Mouse (Mus musculus): ENCODE measurements around the gene Prim1. TPM values are rescaled to one million over a fixed set of nuclear protein-coding genes. Genes with fewer than 3 reads are reported as not detected.
"Not testable (repeated sequence)": the region's sequence is repeated elsewhere in the genome, so short reads cannot be mapped to it uniquely, and the experiment has no call there.

Prim1 gene
- total RNA-seq, 2 experiments from 2014 or later: 116 to 117 TPM

GRCm38 (mm10) chr10:128070432-128070831, 55.5 kb downstream of the Prim1 start:
- not testable (repeated sequence) for ATAC-seq (replicated peaks; ENCODE audit: poor library complexity)

- not testable (repeated sequence) for ATAC-seq (replicated peaks; ENCODE audit: poor library complexity)
Measured at GRCm38 (mm10) chr10:128078269-128078668, 63.3 kb downstream of the Prim1 start.

Other genes starting within 250 kb of the Prim1 start
- not detected in 2 replicates for gene Rdh9, start 238.8 kb upstream of the Prim1 start, total RNA-seq (2015)
- gene Rdh9, start 238.8 kb upstream of the Prim1 start, total RNA-seq (2017): not detected in 2 replicates
- gene Rdh16, start 214.0 kb upstream of the Prim1 start, total RNA-seq (2015): not detected in 2 replicates
- gene Rdh16, start 214.0 kb upstream of the Prim1 start, total RNA-seq (2017): not detected in 2 replicates
- gene Rdh19, start 165.2 kb upstream of the Prim1 start, total RNA-seq (2015): not detected in 2 replicates
- not detected in 2 replicates for gene Rdh19, start 165.2 kb upstream of the Prim1 start, total RNA-seq (2017)
- gene Rdh16f2, start 148.7 kb upstream of the Prim1 start, total RNA-seq (2015): not detected in 2 replicates
- not detected in 2 replicates for gene Rdh16f2, start 148.7 kb upstream of the Prim1 start, total RNA-seq (2017)
- not detected in 2 replicates for gene Rdh7, start 126.4 kb upstream of the Prim1 start, total RNA-seq (2015)
- not detected in 2 replicates for gene Rdh7, start 126.4 kb upstream of the Prim1 start, total RNA-seq (2017)
- not detected in 2 replicates for gene Sdr9c7, start 116.7 kb upstream of the Prim1 start, total RNA-seq (2015)
- not detected in 2 replicates for gene Sdr9c7, start 116.7 kb upstream of the Prim1 start, total RNA-seq (2017)
- gene Hsd17b6, start 7.6 kb upstream of the Prim1 start, total RNA-seq (2015): not detected in 2 replicates
- gene Hsd17b6, start 7.6 kb upstream of the Prim1 start, total RNA-seq (2017): not detected in 2 replicates
- 1,210 and 1,292 TPM in 2 replicates for gene Naca, start 20.4 kb downstream of the Prim1 start, total RNA-seq (2015)
- gene Naca, start 20.4 kb downstream of the Prim1 start, total RNA-seq (2017): 2,424 and 2,528 TPM in 2 replicates
- gene Ptges3, start 43.8 kb downstream of the Prim1 start, total RNA-seq (2015): 247 and 270 TPM in 2 replicates
- 310 and 351 TPM in 2 replicates for gene Ptges3, start 43.8 kb downstream of the Prim1 start, total RNA-seq (2017)
- 1,546 and 1,583 TPM in 2 replicates for gene Atp5b, start 68.1 kb downstream of the Prim1 start, total RNA-seq (2015)
- gene Atp5b, start 68.1 kb downstream of the Prim1 start, total RNA-seq (2017): 2,698 and 2,700 TPM in 2 replicates
- 35.5 and 40.3 TPM in 2 replicates for gene Baz2a, start 76.4 kb downstream of the Prim1 start, total RNA-seq (2015)
- 13.2 and 15.0 TPM in 2 replicates for gene Baz2a, start 76.4 kb downstream of the Prim1 start, total RNA-seq (2017)
- 9.3 and 13.7 TPM in 2 replicates for gene Rbms2, start 165.1 kb downstream of the Prim1 start, total RNA-seq (2015)
- 2.5 and 7.2 TPM in 2 replicates for gene Rbms2, start 165.1 kb downstream of the Prim1 start, total RNA-seq (2017)
- 1.2 and 1.4 TPM in 2 replicates for gene Gls2, start 179.3 kb downstream of the Prim1 start, total RNA-seq (2015)
- 0.67 and 3.6 TPM in 2 replicates for gene Gls2, start 179.3 kb downstream of the Prim1 start, total RNA-seq (2017)
- 16.1 and 20.4 TPM in 2 replicates for gene Spryd4, start 196.6 kb downstream of the Prim1 start, total RNA-seq (2015)
- gene Spryd4, start 196.6 kb downstream of the Prim1 start, total RNA-seq (2017): 15.6 and 20.0 TPM in 2 replicates
- 0.22 and 0.32 TPM in 2 replicates for gene Mip, start 210.7 kb downstream of the Prim1 start, total RNA-seq (2015)
- 0.10 and 0.29 TPM in 2 replicates for gene Mip, start 210.7 kb downstream of the Prim1 start, total RNA-seq (2017)
- 23.7 and 33.8 TPM in 2 replicates for gene Timeless, start 216.9 kb downstream of the Prim1 start, total RNA-seq (2015)
- gene Timeless, start 216.9 kb downstream of the Prim1 start, total RNA-seq (2017): 70.4 and 86.5 TPM in 2 replicates
- 0.10 TPM in 1 of 2 replicates, not detected in the other for gene Apon, start 238.9 kb downstream of the Prim1 start, total RNA-seq (2015)
- gene Apon, start 238.9 kb downstream of the Prim1 start, total RNA-seq (2017): 0.08 and 0.20 TPM in 2 replicates

All from megakaryocyte progenitor cell, adult 5-6 weeks (primary cell).